Mouse (Mus musculus) layer of hippocampus, postnatal 25 days (tissue): ENCODE data around the gene Gpx1. TPM values are rescaled to one million over a fixed set of nuclear protein-coding genes. Genes with fewer than 3 reads are reported as not detected.

Experiments used
- DNase-seq, 2 experiments: peaks; one replicate each; pipeline ENCODE4 v3.0.0; 2022; ENCODE audit warnings: mixed read lengths in 2 of 2, low spot score in 1 of 2; ENCODE audit errors: extremely low spot score in 1 of 2
- total RNA-seq, 2 experiments: library from RNA; stranded (reverse); gene quantifications; 2 replicates each; pipeline ENCODE4 v1.2.3; 2021

The Gpx1 gene
- total RNA-seq, 2 experiments from 2014 or later: 64.8 to 76.7 TPM

DNA sequence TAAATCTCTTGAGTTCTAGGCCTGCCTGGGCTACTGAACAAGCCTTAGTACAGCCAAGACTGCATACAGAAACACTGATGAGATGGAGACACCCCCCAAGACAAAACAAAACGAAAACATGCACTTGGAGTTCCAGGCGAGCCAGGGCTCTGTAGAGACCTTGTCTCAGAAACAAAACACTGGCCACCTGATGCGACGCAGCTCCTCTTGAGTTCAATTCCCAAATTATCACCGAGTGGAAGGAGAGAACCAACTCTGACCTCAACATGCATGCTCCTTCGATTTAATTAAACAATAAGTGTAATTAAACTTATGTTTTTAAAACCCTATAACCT, 185 bp upstream of the Gpx1 start:
- no peak for DNase-seq

DNA sequence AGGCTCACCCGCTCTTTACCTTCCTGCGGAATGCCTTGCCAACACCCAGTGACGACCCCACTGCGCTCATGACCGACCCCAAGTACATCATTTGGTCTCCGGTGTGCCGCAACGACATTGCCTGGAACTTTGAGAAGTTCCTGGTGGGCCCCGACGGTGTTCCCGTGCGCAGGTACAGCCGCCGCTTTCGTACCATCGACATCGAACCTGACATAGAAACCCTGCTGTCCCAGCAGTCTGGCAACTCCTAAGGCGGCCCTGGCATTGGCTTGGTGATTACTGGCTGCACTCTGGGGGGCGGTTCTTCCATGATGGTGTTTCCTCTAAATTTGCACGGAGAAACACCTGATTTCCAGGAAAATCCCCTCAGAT, 1.2 kb downstream of the Gpx1 start:
- no peak for DNase-seq

DNA sequence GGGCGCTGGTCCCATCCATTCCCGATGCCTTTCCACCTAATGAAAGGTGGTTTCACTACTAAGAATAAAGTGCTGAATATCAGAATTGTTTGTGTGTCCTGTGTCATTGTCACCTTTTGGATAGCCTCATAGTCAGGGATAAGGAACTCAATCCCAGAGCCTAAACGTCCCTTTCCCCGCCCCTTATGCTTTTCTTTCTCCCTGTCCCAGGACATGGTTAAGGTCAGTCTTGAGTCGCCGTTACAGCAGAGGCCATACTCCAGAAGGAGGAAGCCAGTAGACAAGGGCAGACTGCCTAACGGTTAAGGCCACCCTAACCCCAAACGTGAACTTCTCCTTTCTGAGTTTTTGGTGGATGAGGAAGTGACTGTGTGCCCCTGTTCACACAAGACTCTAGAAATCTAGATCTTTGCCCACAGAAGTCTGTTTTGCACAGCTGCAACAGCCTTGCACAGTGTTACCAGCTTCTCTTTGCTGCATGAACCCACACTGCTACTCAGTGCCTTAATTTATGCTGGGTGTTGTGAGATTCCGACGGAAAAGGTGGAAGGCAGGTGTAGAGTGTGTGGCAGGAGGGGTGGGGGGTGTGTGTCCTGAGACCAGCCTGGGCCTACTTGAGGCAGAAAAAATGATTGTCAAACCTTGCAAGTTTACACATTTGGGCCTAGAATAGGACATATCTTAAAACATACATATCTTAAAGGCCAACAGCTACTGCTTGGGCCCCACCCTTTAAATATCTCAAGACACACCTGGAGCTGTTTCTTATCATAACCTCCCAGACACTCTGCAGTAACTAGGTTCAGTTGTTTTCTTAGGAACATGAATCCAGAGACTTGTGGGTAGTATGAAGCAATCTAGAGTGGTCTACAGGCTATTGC, 1.8 kb downstream of the Gpx1 start:
- DNase-seq: no peak

DNA sequence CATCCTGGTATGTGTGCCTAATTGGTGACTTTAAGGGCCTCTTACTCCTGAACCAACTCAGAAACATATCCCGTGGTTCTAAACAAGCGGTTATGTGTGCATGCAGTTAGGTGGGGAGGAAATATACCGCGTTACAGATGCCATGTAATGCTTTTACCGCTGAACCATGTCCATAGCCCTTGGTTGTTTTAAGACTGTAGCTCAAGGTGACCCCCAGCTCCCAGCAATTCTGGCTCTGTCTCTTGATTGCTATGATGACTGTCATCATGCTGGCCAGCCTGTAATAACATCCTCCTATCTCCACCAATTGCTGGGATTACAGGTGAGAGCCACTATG, 2.4 kb downstream of the Gpx1 start:
- no peak for DNase-seq

DNA sequence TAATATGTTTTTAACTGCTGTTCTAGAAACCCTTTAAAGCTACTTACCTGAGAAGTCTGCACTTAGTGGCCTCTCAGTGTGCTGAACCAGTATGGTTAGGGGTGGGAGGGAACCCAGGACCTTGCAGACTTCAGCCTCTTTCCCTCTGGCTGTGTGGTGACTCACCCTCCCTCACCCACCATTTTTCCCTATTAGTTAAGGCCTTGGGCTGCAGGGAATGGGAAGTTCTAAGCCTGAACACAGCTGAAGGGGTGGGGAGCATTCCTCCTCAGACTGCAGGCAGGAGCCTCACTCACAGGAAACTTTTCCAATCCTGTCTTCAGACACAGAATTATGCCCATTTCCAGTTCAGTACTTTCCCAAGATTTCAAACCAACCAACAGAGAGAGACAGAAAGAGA, 3.1 kb downstream of the Gpx1 start:
- no peak for DNase-seq

DNA sequence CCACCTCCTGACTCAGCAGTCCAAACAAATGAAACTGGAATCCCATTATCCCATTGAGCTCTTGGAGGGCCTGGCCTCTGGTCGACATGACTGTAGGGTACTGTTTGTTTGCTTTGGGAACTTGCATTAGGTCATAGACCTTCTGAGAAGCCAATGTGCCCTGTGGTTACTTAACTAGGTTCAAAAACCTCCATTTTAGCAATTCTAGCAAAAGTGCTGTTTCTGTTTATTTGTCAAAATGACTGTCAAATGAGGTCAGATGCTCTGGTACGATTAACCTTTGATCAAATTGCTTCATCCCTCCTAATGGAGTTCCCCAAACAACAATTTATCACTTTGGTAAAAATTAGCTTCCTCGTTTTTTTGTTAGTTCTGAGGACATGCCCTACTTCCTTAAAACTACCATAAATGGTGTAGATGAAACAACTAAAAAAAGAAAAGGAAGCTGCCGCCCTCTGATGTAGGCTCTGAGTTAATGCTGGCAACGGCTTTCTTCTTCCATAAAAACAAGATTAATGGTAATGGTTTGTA, 3.7 kb downstream of the Gpx1 start:
- no peak for DNase-seq

DNA sequence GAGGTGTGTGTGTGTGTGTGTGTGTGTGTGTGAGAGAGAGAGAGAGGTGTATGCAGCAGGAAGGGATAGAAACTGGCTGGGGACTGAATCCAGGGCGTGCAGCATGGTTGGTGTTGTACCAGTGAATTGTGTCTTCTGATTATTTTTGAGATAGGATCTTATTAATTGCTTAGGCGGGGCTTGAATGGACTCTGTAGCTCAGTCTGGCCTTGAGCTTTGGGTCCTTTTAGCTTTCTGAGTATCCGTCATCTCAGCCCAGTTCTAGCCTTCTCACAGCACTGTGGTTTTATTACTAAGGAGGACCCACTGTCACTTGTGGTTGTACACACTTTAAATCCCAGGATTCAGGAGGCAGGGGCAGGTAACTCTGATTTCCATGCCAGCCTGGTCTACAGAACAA, 4.6 kb downstream of the Gpx1 start:
- no peak for DNase-seq

DNA sequence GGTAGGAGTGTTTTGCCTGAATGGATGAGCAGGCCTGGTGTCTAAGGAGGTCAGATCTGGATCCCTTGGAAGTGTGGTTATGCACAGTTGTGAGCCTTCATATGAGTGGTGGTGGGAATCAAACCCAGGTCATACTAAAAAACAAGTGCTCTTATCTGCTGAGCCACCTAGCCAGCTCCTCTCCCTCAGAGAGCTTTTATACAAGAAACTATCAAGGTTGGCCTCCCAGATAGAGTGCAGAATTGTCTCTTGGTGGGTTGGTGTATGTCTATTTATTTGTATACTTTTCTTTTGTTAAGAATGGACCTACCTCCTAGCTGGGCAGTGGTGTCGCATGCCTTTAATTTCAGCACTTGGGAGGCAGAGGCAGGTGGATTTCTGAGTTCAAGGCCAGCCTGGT, 5.1 kb downstream of the Gpx1 start:
- DNase-seq: no peak

DNA sequence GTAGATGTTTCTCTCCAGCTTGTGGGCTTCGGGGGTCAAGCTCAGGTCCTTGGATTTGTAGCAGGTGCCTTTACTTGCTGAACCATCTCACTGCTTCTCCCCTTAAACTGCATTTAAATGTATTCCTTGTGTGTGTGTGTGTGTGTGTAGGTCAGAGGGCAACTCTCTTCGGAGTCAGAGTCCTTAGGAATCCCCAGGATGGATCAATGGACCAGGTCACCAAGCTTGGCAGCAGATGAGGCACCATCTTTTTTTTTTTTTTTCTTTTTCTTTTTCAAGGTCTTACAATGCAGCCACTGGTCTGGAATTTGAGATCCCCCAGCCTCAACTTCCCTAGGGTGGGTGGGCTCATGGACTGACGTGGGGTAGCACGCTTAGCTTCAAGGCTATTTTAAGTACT, 5.8 kb downstream of the Gpx1 start:
- DNase-seq: no peak

DNA sequence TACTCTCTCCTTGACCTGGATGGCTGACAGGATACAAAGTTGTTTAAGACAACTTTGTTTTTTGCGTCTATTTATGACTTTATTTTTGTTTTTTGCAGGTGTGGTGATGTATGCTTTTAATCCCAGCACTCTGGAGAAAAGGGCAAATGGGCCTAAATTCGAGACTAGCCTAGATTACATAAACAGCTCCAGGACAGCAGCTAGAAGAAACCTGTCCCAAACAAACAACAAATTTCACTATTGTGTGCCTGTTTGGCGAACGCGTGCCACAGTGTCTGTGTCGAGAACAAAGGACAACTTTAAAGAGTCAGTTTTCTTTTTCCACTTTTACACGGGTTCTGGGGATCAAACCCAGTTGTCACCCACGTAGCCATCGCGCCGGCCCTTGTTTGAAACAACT, 8.3 kb downstream of the Gpx1 start:
- DNase-seq: no peak

DNA sequence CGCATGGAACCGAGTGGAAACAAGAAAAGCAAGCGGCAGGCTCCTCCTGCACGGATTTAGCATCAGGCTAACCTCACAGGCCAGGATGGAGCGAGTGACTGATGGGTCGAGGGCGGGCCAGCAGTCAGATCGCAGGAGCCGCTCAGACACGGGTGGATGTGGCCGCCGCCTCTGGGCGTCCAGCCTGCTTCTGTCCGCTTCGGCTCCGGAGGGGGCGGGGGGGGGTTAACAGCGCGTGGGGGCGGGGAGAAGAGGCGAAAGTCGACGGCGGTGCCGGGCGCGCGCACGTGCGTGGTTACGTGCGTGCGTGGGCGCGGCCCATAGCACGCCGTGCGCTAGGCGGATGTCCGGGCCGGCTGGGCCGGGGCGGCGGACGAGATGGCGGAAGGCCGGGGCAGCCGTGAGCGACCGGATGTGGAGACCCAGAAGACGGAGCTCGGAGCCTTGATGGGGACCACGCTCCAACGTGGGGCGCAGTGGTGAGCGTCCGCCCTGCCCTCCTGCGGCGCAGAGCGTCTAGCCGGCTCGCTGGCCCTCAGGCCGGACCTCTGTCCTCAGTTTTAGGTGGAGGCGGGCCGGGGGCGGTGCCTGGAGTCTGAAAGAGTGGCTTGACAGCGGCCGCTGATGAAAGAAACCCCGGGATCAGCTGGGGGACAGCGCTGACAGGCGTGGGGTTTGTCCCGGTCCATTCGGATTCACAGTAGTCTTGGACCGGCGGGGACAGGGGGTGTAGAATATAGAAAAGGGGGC, 9.0 kb downstream of the Gpx1 start, which contains the start of gene Usp4:
Usp4 (plus strand) TSS at position 314 of the 750 bp plus-strand sequence.
- DNase-seq: peak; percentile 63 to 75

DNA sequence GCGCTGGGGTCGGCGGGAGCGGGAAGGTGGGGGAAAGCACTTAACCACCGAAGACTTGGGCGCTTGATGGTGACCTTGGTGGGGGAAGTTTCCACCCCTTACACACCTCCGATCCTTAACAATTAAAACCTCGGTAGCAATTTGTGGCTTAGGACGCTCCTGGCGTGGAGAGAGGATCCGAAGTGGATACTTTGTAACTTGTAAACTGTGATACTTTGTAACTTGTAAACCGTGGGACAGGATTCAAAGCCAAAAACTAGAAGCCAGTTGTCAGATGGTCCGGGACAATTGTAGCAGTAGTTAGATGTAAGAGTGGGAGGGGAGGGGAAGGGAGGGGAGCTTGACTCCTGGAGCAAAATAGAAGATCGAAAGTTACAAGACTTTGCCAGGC, 9.6 kb downstream of the Gpx1 start:
- DNase-seq: no peak

DNA sequence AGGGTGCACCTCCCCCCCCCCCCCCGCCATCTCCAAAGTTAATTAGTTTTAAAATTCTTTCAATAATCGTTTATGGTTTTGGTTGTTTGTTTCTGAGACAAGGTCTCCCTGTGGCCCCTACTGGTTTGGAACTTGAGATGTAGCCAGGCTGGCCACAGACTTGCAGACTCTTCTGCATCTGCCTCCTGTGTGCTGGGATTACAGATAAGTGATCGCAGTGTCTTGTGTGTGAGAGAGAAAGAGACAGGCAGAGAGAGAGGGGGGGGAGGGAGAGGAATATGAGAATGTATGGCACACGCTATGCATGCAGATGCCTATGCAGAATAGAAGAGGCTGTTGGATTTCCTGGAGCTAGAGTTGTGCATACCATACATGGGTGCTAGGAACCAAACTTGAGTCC, 11.0 kb downstream of the Gpx1 start:
- no peak for DNase-seq

DNA sequence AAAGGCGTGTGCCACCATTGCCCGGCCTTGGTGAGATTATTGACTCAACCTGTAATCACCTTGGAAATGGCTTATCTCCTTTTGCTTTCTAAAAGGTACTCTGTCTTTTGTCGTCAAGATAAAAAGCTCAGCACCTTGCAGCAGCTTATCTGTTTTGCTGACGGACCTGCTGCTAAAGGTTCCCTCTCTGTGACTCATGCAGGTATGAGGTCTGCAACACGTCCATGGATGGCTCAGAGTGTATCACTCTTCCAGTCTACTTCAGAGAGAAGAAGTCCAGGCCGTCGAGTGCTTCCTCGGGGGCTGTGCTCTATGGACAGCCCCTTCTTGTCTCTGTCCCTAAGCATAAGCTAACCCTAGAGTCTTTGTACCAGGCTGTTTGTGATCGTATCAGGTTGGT, 39.5 kb downstream of the Gpx1 start:
- no peak for DNase-seq

DNA sequence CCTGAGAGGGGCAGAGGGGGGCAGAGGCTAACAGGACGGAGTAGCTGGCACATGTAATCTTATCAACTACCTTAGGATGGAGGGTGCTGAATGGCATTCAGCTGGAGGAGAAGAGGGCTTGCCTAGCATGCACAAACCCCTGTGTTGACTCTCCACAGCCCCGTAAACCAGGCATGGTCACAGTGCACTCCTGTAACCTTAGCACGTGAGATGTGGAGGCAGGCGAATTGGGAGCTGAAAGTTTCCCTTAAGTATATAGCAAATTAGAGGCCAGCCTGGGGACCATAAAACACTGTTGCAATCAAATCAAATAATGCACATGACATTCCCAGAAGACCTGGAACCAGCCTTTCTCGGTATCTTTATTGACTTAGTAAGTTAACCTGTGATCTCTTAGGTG, 40.0 kb downstream of the Gpx1 start:
- no peak for DNase-seq

DNA sequence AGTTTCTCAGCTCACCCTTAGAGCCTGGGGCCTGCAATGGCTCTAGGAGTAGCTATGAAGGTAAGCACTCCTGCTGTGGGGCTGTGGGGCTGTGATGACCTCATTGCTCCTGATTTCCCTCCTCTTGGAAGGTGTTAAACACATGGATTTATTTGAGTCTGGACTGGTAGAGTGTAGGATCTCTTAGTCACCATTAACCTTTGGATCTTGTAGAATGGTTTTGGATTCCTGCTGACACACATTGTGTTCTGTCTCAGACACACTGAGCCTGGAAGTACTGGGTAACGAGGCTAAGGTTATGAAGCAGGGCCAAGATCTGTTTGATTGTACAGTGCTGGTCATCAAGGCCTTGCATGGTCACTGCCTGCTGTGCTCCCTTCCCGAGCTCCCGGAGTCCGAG, 40.6 kb downstream of the Gpx1 start:
- DNase-seq: no peak

DNA sequence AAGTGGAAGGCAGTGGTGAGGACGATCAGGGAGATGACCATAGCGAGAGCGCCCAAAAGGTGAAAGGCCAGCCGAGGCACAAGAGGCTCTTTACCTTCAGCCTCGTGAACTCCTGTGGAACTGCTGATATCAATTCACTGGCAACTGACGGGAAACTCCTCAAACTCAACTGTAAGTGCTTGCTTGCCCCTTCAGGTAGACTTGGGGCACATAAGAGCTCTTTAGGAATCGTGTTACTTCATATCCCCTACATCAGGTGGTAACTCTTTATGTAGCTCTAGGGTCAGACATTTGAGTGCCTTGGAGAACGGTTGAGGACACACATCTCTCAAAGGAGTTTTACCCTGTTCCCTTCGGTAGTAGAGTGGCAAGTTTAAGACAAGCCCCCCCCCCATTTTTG, 42.7 kb downstream of the Gpx1 start:
- DNase-seq: no peak

DNA sequence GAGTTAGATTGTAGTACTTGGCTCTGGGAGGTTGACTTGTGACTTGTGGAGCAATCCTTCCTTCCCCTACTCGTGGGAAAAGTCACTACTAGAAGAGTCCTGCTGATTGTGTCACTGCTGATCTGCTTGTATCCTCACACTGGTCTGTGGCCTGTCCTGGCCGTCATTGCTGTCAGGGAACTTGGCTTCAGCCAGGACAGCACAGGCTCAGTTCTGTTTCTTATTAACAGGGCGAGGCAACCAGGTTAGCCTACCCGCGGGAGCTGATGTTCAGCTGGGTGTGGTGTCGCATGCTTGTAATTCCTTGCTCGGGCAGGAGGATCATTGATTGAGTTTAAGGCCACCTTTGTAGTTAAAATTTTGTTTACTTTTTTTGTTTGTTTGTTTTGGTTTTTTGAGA, 46.3 kb downstream of the Gpx1 start:
- DNase-seq: no peak

DNA sequence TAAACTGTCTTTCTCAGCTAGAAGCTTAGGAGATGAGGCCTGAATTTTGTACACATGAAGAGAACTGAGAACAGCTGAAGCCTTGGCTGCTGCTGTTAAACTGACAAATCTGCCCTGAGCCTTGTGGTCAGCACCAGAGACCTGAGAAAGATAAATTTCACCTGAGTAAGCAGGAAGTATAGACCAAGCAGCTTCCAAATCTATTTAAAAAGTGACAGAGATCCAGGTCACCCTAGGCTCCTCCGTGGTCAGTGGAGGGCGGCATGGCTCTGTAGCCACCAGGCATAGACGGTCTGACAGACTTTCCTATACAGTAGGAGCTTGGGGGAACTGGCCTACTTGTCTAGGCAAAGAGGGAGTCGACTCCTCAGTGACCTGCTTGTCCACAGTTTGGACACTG, 48.1 kb downstream of the Gpx1 start:
- DNase-seq: no peak

DNA sequence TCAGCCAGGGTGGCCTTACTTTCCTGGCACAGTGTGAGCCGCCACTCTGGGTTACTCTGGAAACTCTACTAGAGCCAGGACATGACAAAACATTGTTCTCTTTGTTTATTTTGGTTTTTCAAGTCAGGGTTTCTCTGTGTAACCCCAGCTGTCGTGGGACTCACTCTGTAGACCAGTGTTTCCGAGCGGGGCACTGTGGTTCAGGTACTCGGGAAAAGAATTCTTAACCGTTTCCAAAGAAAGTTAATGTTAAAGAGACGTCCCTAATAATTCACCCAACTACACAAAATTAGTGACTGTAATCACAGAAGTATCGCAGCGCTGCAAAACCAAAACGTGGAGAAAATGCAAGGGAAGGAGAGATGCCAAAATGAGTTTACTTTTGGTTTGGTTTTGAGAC, 49.9 kb downstream of the Gpx1 start:
- no peak for DNase-seq

DNA sequence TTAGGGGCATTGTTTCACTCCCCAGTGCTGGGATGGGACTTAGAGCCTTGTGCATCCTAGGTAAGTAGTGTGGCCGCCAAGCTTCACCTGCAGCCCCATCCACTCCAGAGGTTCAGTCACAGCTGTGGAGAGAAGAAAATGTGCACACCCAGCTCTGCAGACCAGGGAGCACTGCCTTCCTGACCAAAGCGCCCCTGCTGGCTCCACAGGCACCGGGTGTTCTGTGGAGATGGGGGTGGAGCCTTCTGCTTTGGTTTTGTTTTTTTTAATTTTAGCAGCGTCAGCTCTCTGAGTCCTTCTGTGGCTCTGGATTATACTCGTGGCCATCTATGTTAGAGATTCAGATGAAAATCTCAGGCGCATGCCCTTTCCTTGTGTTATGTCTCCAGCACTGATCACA, 50.5 kb downstream of the Gpx1 start:
- DNase-seq: no peak
